Mouse (Mus musculus): ENCODE data around the gene Pkn1.

Pkn1 gene

DNA sequence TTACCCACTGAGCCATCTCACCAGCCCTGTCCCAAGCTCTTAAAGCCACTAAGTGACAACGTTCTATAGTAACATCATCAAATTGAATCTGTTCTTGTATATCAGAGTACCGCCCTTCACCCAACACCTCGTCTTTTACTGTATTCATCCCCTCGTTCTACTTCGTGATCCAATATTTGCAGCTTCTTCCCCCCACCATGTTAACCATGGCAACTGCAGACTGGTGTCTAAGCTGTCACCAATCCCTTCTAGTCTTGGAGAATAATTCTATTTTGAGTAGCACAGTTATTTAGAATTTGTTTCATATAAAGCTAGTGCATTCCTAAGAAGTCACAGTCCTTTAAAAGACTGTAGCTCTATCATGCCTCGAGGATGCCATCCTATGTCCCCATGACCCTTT, 9.7 kb downstream of the Pkn1 start:
- DNase-seq (ENCODE audit: low spot score), result no peak

DNA sequence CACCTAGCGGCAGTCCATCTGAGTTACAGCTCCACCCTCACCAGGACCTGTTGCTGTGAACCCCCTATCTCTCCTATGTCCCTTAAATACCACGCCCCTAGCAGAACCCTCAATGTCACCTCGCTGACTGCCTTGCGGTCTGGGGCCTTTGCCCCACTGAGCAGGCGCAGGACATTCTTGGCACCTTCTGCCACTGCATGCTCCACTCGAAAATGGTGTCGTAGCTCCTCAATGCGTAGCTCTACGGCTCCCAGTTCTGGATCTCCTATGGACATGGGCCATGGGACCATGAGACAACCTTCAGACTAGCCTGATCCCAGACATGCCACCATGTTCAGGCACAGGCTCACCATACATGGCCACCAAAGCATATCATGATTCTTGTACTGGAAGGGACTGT, 14.5 kb downstream of the Pkn1 start:
- no peak for DNase-seq (ENCODE audit: low spot score)

- no peak for DNase-seq (ENCODE audit: low spot score)
Observed at GRCm38 (mm10) chr8:83681099-83681498, 17.9 kb downstream of the Pkn1 start.

DNA sequence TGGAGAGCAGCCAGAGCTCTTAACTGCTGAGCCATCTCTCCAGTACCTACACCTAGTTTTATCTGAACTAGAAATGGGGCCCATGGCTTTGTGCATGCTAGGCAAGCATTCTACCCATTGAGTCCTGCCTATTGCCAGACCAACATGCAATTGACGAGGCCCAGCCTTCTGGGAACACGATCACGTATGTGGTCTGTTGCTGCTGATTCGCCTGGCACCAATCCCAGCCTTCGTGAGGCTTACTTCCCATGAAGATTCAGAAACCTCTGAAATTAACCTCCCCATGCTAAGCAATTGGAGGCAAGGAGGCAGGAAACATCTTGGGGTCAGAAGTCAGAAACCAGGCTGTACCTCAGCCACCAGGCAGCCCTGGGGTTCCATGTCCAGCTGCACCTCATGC, 18.4 kb downstream of the Pkn1 start:
- no peak for DNase-seq (ENCODE audit: low spot score)

DNA sequence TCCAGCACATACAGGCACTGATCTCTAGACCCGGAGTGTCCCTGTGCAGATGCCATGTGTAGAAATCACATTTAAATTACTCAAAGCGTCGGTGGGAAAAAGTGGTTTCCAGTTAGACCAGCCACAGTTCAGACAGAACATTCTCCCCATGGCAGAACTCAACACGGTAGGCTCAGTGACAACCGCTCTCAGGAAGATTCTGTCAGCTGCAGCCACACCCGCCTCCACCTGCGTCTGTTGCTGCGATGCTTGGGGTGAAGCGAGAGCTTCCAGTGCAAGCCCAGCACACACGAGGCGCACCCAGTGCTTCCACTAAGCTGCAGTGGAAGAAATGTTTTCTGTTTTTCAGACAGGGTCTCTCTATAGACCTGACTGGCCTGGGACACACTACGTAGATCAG, 19.1 kb downstream of the Pkn1 start:
- no peak for DNase-seq (ENCODE audit: low spot score)

DNA sequence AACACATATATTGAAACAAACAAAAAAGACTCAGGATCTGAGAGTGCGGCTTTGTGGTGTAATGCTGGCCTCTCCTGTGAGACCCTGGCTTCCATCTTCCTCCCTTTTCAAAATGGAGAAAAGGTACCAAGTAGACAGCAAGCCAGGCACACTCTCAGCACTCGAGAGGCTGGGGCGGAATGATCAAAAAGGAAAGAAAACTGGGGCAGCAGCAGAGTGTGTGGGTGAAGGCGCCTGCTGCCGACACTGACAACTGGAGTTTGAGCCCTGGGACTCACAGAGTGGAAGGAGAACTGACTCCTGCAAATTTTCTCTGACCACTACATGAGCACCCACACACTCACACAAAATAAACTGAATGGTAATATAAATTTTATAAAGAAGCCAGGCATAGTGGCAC, 24.5 kb downstream of the Pkn1 start:
- DNase-seq (ENCODE audit: low spot score), result no peak

- DNase-seq (ENCODE audit: low spot score), result no peak
Observed at GRCm38 (mm10) chr8:83672936-83673335, 26.0 kb downstream of the Pkn1 start.

- DNase-seq (ENCODE audit: low spot score), result no peak
Observed at GRCm38 (mm10) chr8:83669013-83669412, 30.0 kb downstream of the Pkn1 start.

DNA sequence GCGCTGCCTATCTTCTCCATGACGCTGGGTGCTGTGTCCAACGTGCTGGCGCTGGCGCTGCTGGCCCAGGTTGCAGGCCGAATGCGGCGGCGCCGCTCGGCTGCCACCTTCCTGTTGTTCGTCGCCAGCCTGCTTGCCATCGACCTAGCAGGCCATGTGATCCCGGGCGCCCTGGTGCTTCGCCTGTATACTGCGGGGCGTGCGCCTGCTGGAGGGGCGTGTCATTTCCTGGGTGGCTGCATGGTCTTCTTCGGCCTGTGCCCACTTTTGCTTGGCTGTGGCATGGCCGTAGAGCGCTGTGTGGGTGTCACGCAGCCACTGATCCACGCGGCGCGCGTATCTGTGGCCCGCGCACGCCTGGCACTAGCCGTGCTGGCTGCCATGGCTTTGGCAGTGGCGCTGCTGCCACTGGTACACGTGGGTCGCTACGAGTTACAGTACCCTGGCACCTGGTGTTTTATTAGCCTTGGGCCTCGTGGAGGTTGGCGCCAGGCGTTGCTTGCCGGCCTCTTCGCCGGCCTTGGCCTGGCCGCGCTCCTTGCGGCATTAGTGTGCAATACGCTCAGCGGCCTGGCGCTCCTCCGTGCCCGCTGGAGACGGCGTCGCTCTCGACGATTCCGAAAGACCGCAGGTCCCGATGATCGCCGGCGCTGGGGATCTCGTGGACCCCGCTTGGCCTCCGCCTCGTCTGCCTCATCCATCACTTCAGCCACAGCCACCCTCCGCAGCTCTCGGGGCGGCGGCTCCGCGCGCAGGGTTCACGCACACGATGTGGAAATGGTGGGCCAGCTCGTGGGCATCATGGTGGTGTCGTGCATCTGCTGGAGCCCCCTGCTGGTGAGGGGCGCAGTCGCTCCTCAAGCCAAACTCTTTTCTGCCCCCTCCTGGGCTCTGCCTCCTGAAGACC, 30.7 kb downstream of the Pkn1 start:
- DNase-seq (ENCODE audit: low spot score), result peak; percentile 69

GRCm38 (mm10) chr8:83667526-83667925, 31.5 kb downstream of the Pkn1 start:
- no peak for DNase-seq (ENCODE audit: low spot score)

DNA sequence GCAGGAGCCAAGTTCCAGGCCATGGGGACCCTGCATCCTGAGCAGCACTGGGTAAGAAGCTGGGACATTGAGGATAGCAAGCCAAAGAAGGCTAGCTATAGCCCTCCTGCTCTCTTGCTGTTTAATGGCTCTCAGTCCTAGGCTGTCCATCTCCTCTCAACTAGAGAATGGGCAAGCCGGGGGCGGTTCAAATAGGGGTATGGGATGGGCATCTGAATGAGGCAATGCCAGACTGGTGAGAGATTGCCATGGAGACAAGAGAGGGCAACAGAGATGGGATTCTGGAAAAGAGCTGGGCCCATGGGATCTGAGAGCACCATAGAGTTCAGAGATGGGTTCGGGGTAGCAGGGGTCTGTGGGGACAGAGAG, 32.1 kb downstream of the Pkn1 start:
- DNase-seq (ENCODE audit: low spot score), result no peak

- DNase-seq (ENCODE audit: low spot score), result no peak
Observed at GRCm38 (mm10) chr8:83665969-83666865, 32.8 kb downstream of the Pkn1 start, which contains the start of gene Ptger1. Gene Ptger1, plus strand, starts transcription at chr8:83666678.

DNA sequence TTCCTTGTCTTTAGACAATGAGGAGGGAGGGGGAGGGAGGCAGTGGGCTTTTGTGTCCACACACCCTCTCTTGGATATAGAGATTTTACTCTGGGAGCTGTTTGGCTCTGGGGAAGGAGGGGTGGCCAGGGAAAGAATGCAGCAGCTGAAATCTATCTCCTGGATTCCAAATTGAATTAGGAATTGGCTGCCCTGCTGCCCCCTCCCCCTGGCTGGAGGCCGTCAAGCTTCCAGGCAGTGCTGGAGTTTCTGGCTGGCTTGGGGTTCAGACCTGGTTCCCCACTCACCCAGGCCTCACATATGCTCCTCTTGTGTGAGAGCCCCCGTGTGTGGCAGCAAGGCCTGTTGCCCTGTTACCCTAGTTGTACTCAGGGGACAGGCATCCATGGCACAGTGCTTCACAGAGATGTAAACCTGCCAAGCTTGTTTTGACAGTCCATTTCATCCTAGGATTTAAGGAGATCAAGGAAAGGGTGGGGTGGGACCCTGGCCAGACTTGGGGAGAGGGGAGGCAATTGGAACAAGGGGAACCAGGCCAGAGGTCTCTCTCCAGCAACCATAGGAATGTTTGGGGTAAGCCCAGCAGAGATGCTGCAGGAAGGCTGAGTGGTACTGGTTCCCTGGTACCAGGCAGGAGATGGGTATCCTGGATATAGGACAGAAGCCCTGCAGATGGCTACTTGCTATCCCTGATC, 33.9 kb downstream of the Pkn1 start:
- no peak for DNase-seq (ENCODE audit: low spot score)

DNA sequence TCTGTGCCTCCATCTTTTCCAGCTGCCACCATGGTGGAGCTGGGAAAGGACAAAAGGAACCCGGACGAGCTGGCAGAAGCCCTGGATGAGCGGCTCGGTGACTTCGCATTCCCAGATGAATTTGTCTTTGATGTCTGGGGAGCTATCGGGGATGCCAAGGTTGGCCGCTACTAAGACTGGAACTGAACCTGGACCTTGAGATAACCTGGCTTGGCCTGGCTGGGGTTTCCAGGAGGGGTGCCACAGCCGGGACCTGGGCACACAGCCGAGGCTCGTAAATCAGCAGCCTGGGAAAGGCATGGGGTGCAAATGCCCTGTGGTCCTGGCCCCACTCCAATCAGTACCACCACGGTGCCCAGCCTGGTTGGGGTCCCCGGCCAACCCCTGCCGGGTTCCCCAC, 34.9 kb downstream of the Pkn1 start:
- DNase-seq (ENCODE audit: low spot score), result no peak

DNA sequence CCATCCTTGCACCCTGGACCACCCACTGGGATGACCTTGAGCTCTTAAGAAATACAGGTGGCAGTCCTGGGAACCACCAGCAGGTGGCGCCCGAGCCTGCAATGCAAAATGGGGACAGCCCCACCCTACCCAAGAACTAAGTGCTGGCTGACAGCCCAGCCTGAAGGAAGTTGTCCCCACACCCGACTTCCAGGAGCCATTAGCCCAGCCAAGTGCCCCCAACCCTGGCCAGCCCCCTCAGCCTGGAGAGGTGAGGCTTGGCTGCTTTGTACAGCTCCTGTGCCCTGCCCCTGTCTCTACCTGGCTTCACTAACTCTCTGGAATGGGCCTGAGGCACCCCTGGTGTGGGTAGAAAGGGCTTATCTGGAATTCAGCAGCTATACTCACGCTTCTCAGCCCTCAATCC, 36.6 kb downstream of the Pkn1 start:
- DNase-seq (ENCODE audit: low spot score), result peak; percentile 94

DNA sequence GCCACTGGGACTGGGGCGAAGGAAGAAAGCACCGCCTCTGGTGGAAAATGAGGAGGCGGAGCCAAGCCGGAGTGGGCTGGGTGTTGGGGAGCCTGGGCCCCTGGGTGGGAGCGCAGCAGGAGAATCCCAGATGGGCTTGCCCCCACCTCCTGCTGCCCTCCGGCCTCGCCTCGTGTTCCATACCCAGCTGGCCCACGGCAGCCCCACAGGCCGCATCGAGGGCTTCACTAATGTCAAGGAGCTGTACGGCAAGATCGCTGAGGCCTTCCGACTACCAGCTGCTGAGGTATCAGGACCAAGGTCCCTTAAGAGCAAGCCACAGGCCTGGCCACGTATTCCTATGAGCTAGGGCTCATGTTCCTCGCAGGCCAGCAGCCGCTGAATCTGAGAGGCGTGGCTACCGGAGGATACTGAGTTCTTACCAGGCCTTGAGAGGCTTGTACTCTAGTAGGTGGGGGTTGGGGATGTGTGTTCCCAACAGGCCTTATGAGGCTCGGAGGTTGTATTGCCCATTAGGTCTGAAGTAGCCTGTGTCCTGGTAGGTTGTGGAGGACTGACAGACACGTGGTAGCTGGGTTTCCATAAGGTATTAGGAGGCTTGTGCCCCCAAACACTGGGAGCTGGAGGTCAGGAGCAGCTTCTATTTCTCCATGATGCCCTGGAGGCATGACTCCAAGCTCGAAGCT, 37.8 kb downstream of the Pkn1 start:
- DNase-seq (ENCODE audit: low spot score), result no peak

DNA sequence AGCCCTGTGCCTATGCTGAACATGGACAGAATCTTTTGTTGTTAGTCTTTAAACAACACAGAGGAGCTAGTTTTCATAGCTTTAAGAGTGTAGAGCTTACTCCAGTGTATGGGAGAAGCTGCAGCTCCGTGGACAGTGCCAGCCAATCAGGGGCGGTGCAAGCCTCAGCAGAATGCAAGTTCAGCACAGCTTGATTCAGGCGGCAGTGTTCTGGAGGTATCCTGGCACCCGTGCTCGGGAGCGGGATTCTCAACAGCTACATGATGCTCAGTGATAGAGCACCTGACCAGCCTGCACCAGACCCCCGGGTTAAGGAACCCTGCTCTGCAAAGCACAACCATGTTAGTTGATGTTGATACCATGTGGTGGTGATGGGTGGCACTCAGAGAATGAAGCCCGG, 38.4 kb downstream of the Pkn1 start:
- DNase-seq (ENCODE audit: low spot score), result no peak

DNA sequence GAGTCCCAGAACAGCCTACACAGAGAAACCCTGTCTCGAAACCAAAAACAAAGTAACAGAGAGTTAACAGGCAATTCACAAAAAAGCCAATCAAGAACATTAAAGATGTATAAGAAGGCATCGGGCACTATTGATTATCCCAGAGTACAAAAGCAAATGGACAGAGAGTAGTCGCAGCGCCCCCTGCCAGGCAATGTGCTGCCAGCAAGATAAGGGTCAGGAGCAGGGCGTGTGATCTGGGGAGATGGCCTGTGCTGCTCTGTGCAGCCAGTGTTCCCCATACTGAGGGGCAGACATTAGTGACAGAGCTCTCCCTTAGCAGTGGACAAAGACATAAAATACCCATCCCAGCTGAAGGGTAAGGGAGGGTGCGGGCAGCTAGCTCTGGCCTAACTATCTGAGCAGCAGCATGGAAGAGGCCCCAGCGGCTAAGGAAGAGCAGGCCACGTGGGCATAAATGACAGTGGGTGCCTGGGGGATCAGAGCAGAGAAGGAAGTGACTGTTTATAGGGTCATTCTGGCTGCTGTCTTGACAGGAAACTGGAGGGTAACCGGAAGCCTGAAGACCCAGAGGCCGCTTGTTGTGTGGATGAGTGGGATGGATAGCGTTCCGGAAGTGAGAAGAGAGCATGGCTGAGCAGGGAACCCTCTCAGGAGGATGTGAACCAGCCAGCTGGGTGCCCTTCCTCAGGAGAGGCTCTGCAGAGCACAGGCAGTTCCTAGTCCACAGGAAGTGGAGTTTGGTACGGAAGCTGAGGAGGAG, 42.3 kb downstream of the Pkn1 start:
- no peak for DNase-seq (ENCODE audit: low spot score)

GRCm38 (mm10) chr8:83656043-83656442, 42.9 kb downstream of the Pkn1 start:
- DNase-seq (ENCODE audit: low spot score), result no peak

- no peak for DNase-seq (ENCODE audit: low spot score)
Observed at GRCm38 (mm10) chr8:83654725-83655124, 44.3 kb downstream of the Pkn1 start.

DNA sequence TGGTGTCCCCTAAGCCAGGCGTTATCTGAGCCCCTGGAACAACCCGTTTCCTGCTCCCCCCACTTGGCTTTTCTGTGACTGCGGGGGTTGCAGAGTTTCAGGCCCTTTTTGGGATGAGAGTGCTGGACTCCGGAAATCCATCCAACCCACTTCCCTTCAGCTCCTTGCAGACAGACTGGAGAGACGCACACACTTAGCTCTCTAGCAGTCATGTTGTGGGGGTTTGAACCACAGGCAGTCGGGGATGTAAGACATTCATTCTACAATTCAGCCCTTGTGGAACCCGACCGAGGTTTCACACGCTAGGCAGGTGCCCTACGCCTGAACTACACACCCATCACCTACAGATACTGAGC, 45.3 kb downstream of the Pkn1 start:
- no peak for DNase-seq (ENCODE audit: low spot score)
